Mouse (Mus musculus) heart, embryonic 12.5 days (tissue): ENCODE results near the gene Crhr1. TPM values are rescaled to one million over a fixed set of nuclear protein-coding genes. Genes with fewer than 3 reads are reported as not detected.

Source experiments
- ATAC-seq: fragments of 200-750 bp; cut with Nextera tagmentation; 2 replicates; pipeline ENCODE4 v1.8.0; 2017; ENCODE audit warnings: moderate TSS enrichment, moderate library complexity; ENCODE audit not compliant: insufficient number of reproducible peaks, low FRiP score
- H3K27ac ChIP-seq: fragments of 300-500 bp; sonication (generic); 2 replicates; pipeline ENCODE4 v1.5.1; 2016; ENCODE audit warnings: mild to moderate bottlenecking, moderate library complexity; ENCODE audit not compliant: poor library complexity, severe bottlenecking
- H3K27me3 ChIP-seq: fragments of 300-500 bp; sonication (generic); replicated peaks from 2 replicates; pipeline ENCODE4 v1.6.1; 2016; ENCODE audit warnings: mild to moderate bottlenecking, moderate library complexity
- H3K36me3 ChIP-seq: fragments of 300-500 bp; sonication (generic); 2 replicates; pipeline ENCODE4 v1.6.1; 2016; ENCODE audit warnings: mild to moderate bottlenecking, moderate library complexity
- H3K4me1 ChIP-seq: fragments of 300-500 bp; sonication (generic); replicated peaks from 2 replicates; pipeline ENCODE4 v1.6.1; 2016; ENCODE audit warnings: mild to moderate bottlenecking
- H3K4me2 ChIP-seq: fragments of 300-500 bp; sonication (generic); 2 replicates; pipeline ENCODE4 v1.6.1; 2016; ENCODE audit warnings: mild to moderate bottlenecking, moderate library complexity
- H3K4me3 ChIP-seq: fragments of 300-500 bp; sonication (generic); 2 replicates; pipeline ENCODE4 v1.5.1; 2016; ENCODE audit warnings: mild to moderate bottlenecking
- H3K9ac ChIP-seq: fragments of 300-500 bp; sonication (generic); 2 replicates; pipeline ENCODE4 v1.6.1; 2016; ENCODE audit warnings: mild to moderate bottlenecking, moderate library complexity
- H3K9me3 ChIP-seq: fragments of 300-500 bp; sonication (generic); replicated peaks from 2 replicates; pipeline ENCODE4 v1.6.1; 2016; ENCODE audit warnings: mild to moderate bottlenecking, moderate library complexity
- WGBS: fragments of 180-500 bp; shearing (Covaris S2); methylation state at CpG from one replicate; pipeline ENCODE4 v1.1.7; 2016; 5-methylcytosine and 5-hydroxymethylcytosine counted together
- polyA plus RNA-seq: library from polyadenylated mRNA; unstranded; fragments of >200 nt; fragmentation: Nextera tagmentation; extraction: Ambion mirVana; gene quantifications from 2 replicates; pipeline ENCODE4 v1.2.1, GENCODE M21; 2016

Gene Crhr1
- polyA plus RNA-seq: not detected in 2 replicates

DNA sequence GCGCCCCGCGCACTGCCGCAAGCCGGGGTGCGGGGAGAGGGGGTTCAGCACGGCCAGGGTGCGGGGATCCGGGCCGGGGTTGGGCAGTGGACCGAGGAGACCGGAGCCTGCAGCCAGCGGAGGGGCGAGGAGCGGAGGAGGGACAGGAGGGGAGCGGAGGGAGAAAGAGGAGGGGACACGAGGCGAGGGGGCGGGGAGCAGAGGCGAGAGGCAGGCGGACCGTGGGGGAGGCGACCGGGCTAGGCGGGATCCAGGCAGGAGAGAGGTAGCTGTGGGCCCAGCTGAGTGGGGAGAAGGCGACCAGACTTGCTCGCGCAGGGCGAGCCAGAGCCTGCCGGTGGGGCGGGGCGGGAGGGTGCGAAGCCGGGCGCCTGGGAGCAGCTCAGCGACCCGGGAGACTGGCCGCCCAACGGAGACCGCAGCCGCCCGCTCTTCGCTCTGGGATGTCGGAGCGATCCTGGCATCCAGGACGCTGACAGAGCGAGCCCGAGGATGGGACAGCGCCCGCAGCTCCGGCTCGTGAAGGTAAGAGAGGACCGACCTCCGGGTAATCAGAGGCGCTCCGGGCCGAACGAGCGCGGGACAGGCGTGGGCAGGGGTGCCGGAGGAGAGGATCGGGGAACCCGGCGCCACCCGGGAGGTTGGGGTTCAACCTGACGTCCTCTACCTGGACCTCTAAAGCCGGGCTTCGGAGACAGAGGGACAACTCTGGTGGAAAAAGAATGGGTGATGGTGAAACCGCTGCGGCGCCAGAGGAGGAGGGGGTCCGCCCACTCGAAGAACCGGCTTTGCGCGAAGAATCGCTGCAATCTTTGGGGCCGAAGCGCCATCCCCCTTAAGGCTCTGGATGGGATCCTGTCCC lies at the start of gene Crhr1:
Crhr1 (plus strand) TSS at position 276 of the 862 bp plus-strand sequence.
- Histone ChIP-seq H3K4me1 (peaks cover 21% of the 10 kb centered on the region), H3K4me3 (peak within 1 kb of the TSS; percentile 51), H3K9me3 (no peaks in the 10 kb centered on the region), H3K27ac (no peak within 1 kb of the TSS), H3K4me2 (peak within 1 kb of the TSS; percentile 88), H3K27me3 (peaks cover 94% of the 10 kb centered on the region), H3K9ac (peak within 1 kb of the TSS; percentile 54), H3K36me3 (no peaks in the 10 kb centered on the region)
- ATAC-seq: no peak; the same call in 1 of the 2 replicates
- under 1% methylated on average over 74 of the region's 80 CpGs for WGBS

DNA sequence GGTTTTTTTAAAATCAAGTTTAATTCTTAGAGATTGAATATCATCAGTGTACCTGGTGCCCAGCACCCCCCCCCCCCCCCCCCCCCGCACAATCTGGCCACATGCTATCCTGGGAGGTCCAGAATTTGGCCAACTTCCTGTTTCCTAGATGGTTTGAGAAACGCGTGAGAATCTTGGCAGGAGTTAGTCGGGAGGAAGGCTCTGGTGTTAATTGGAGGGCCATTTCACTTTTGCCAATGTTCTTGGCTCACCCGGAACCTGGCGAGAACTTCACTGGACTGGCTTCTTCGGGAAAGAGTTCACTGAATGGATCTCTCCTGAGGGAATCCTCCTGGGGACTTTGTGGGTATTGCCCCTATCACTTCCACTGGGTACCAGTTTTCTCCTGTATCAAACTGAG lies 49.4 kb upstream of the Crhr1 start:
- no peaks in the 10 kb centered on the region for H3K36me3 ChIP-seq
- no peak for ATAC-seq
- H3K4me2 ChIP-seq: no peak overlapping the region
- H3K4me1 ChIP-seq: no peaks in the 10 kb centered on the region
- 83% methylated on average over 6 of the region's 7 CpGs for WGBS
- no peak overlapping the region for H3K27ac ChIP-seq
- H3K9me3 ChIP-seq: no peaks in the 10 kb centered on the region
- no peak overlapping the region for H3K4me3 ChIP-seq
- no peaks in the 10 kb centered on the region; the same call in 1 of the 2 replicates for H3K27me3 ChIP-seq
- H3K9ac ChIP-seq: no peak overlapping the region

- 70% methylated on average over 6 of the region's 6 CpGs for WGBS
- Histone ChIP-seq H3K4me3 (no peak overlapping the region), H3K36me3 (no peaks in the 10 kb centered on the region), H3K4me1 (no peaks in the 10 kb centered on the region), H3K27me3 (no peaks in the 10 kb centered on the region; the same call in 1 of the 2 replicates), H3K9me3 (no peaks in the 10 kb centered on the region), H3K27ac (no peak overlapping the region), H3K9ac (no peak overlapping the region), H3K4me2 (no peak overlapping the region)
- ATAC-seq: no peak
Measured at GRCm38 (mm10) chr11:104083716-104084115, 48.9 kb upstream of the Crhr1 start.

- no peak for ATAC-seq
- Histone ChIP-seq H3K27ac (no peak overlapping the region), H3K9ac (no peak overlapping the region), H3K4me1 (peaks cover 7% of the 10 kb centered on the region), H3K4me2 (no peak overlapping the region), H3K4me3 (no peak overlapping the region), H3K36me3 (no peaks in the 10 kb centered on the region), H3K27me3 (no peaks in the 10 kb centered on the region; the same call in 1 of the 2 replicates), H3K9me3 (no peaks in the 10 kb centered on the region)
- WGBS: 57% methylated on average over 10 of the region's 10 CpGs
Measured at GRCm38 (mm10) chr11:104088519-104088918, 44.1 kb upstream of the Crhr1 start.

GRCm38 (mm10) chr11:104090769-104091168 lies 41.9 kb upstream of the Crhr1 start:
- H3K27ac ChIP-seq: no peak overlapping the region
- H3K9me3 ChIP-seq: no peaks in the 10 kb centered on the region
- H3K4me2 ChIP-seq: no peak overlapping the region
- H3K9ac ChIP-seq: no peak overlapping the region
- no peak for ATAC-seq
- peaks cover 13% of the 10 kb centered on the region for H3K4me1 ChIP-seq
- no peak overlapping the region for H3K4me3 ChIP-seq
- no peaks in the 10 kb centered on the region for H3K27me3 ChIP-seq
- no peaks in the 10 kb centered on the region for H3K36me3 ChIP-seq

DNA sequence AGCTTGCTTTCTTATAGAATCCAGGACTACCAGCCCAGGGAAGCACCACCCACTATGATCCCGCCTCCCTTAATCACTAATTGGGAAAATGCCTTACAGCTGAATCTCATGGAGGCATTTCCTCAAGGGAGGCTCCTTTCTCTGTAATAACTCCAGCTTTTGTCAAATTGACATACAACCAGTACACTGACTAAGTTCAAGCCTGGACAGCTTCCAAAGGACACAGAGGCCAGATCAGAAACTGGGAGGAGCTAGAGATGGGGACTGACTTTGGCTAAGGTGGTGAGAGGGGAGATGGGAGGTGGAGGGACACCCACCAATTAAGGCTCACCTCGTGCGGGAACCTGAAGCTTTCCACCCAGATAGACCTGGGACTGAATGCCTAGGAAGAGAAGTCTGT lies 37.5 kb upstream of the Crhr1 start:
- 63% methylated on average over 3 of the region's 3 CpGs for WGBS
- ATAC-seq: no peak
- Histone ChIP-seq H3K9ac (no peak overlapping the region), H3K27ac (no peak overlapping the region), H3K4me3 (no peak overlapping the region), H3K36me3 (no peaks in the 10 kb centered on the region), H3K4me1 (peaks cover 13% of the 10 kb centered on the region), H3K9me3 (no peaks in the 10 kb centered on the region), H3K4me2 (no peak overlapping the region), H3K27me3 (peaks cover 20% of the 10 kb centered on the region)

DNA sequence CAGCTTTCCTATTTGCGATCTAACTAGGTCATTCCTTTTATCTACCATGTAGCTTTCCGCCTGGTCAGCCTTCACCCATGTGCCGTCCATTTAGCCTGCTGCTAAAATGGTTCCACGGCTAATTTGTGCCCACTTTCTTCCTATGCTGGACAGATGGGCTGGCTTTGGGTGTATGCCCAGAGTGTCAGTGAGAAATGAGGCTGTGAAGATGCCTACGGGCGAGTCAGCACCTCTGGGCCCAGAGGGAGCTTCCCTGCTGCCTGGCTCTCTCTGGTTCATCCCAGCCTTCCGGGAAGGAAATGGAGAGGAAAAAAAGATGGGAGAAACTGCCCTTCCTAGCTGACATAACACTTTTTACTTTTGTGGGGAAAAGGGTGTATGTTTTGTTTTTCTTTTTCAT lies 36.1 kb upstream of the Crhr1 start:
- peaks cover 11% of the 10 kb centered on the region; the same call in 1 of the 2 replicates for H3K4me1 ChIP-seq
- H3K27me3 ChIP-seq: peaks cover 31% of the 10 kb centered on the region
- ATAC-seq: no peak
- WGBS: 77% methylated on average over 7 of the region's 7 CpGs
- no peaks in the 10 kb centered on the region for H3K9me3 ChIP-seq
- no peaks in the 10 kb centered on the region for H3K36me3 ChIP-seq
- H3K9ac ChIP-seq: no peak overlapping the region
- H3K4me3 ChIP-seq: no peak overlapping the region
- H3K4me2 ChIP-seq: no peak overlapping the region
- H3K27ac ChIP-seq: no peak overlapping the region

DNA sequence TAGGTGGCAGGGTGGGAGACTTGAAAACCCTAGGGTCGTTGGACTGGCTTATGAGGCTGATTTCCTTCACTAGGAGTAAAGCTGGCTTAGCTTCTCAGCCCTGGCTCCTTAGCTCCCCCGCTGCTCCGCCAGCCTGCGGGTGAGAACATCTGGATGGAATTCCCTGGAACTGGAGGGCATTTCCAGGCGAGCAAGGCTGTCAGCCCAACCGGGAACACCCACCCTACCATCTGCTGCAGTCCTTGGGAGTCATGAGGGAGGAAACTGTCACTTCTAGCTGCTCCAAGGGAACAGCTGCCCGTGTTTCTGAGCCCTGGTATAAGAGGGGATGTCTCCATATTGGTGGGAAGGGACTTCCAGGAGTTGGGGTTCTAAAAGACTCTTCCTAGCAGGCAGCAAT lies 33.1 kb upstream of the Crhr1 start:
- Histone ChIP-seq H3K4me2 (no peak overlapping the region), H3K27ac (no peak overlapping the region), H3K4me1 (peaks cover 5% of the 10 kb centered on the region; the same call in 1 of the 2 replicates), H3K36me3 (no peaks in the 10 kb centered on the region), H3K4me3 (no peak overlapping the region), H3K9ac (no peak overlapping the region), H3K27me3 (peaks cover 41% of the 10 kb centered on the region), H3K9me3 (no peaks in the 10 kb centered on the region)
- WGBS: 12% methylated on average over 7 of the region's 7 CpGs
- no peak for ATAC-seq

GRCm38 (mm10) chr11:104102641-104103040 lies 30.0 kb upstream of the Crhr1 start:
- no peak for ATAC-seq
- H3K4me3 ChIP-seq: no peak overlapping the region
- H3K4me2 ChIP-seq: no peak overlapping the region
- no peaks in the 10 kb centered on the region for H3K9me3 ChIP-seq
- peaks cover 5% of the 10 kb centered on the region; the same call in 1 of the 2 replicates for H3K4me1 ChIP-seq
- no peak overlapping the region for H3K27ac ChIP-seq
- 20% methylated on average over 8 of the region's 8 CpGs for WGBS
- H3K9ac ChIP-seq: no peak overlapping the region
- no peaks in the 10 kb centered on the region for H3K36me3 ChIP-seq
- peaks cover 51% of the 10 kb centered on the region for H3K27me3 ChIP-seq

DNA sequence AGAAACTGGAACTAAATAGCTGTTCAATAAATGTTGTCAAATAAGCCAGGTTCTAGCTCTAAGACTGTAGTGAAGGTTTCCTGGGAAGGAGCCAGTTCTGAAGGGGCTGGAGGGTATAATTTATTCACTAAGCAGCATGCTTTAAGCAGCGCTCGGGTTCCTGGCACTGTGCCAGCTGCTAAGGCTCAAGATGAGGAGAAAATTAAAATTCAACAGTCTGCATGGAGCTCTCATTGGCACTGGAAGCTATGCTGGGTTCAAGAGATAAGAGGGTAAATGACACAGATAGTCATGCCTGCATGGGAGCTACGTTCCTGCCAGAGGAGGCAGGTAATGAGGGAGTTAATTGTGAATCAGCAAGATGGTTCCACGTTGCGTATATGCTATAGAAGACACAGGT lies 26.3 kb upstream of the Crhr1 start:
- ATAC-seq: no peak
- WGBS: 65% methylated on average over 5 of the region's 5 CpGs

GRCm38 (mm10) chr11:104106969-104107368 lies 25.7 kb upstream of the Crhr1 start:
- WGBS: 60% methylated on average over 2 of the region's 2 CpGs
- no peak for ATAC-seq
- peaks cover 23% of the 10 kb centered on the region; the same call in 1 of the 2 replicates for H3K27me3 ChIP-seq

More for the DNA sequence above, 26.3 kb upstream of the Crhr1 start:
- Histone ChIP-seq H3K4me3 (no peak overlapping the region), H3K9ac (no peak overlapping the region), H3K27me3 (peaks cover 25% of the 10 kb centered on the region), H3K4me1 (no peaks in the 10 kb centered on the region), H3K9me3 (no peaks in the 10 kb centered on the region), H3K4me2 (no peak overlapping the region), H3K27ac (no peak overlapping the region), H3K36me3 (no peaks in the 10 kb centered on the region)

More at GRCm38 (mm10) chr11:104106969-104107368, 25.7 kb upstream of the Crhr1 start:
- Histone ChIP-seq H3K4me3 (no peak overlapping the region), H3K27ac (no peak overlapping the region), H3K9me3 (no peaks in the 10 kb centered on the region), H3K4me1 (no peaks in the 10 kb centered on the region), H3K36me3 (no peaks in the 10 kb centered on the region), H3K9ac (no peak overlapping the region), H3K4me2 (no peak overlapping the region)
